In the genomic region with DNA sequence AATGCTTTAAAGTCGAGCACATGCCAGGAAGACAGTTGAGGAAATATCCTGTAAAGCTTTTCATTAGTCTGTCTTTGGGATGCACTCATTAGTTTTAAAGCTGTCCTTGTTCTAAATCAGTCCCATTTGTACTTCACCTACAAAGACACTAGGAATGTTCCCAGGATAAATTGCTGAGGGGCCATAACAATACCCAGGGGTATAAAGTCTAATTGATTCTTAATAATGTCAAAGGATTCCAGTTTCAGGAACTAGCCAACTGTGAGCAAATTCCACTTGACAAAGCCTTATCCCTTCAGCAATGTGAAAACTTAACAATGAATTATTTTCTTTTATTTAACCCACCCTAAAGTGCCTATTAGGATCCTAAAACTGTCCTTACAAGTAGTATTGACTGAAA, we compare ENCODE assay signal across 25 mouse cellular contexts.
"Had no signal": no experiment of that assay in that cellular context is flagged by ENCODE, and none has a peak within 500 bp of the region (broad histone marks: within the 10 kb centered on the region; RNA-seq: fewer than 3 reads in every experiment).

No protein-coding gene starts in this region.

- ATAC-seq: intestine, embryonic 16.5 days; liver, embryonic 12.5 days had no signal

- DNase-seq: gastrocnemius, postnatal 14 days; gastrocnemius, postnatal 36 days; heart, adult 11 months; heart, adult 2 months; heart, postnatal 14 days; heart, postnatal 36 days; kidney, adult 11 months; kidney, adult 2 months; kidney, adult 9 months; kidney, postnatal 14 days; kidney, postnatal 36 days; layer of hippocampus, postnatal 36 days; left cerebral cortex, postnatal 4 days had no signal

- H3K4me3 ChIP-seq: heart, adult 2 months; heart, embryonic 13.5 days; heart, embryonic 15.5 days; hindbrain, embryonic 15.5 days; kidney, embryonic 15.5 days; limb, embryonic 13.5 days; limb, embryonic 15.5 days; liver, embryonic 12.5 days had no signal

- H3K27ac ChIP-seq: heart, adult 2 months; heart, embryonic 13.5 days; heart, embryonic 15.5 days; hindbrain, postnatal 0 days; kidney, embryonic 15.5 days; kidney, postnatal 0 days; limb, embryonic 13.5 days; limb, embryonic 15.5 days; liver, embryonic 12.5 days; liver, embryonic 14.5 days had no signal

- H3K9ac ChIP-seq: heart, embryonic 13.5 days; heart, embryonic 15.5 days; hindbrain, embryonic 15.5 days; kidney, embryonic 15.5 days; limb, embryonic 13.5 days; limb, embryonic 15.5 days; liver, embryonic 12.5 days; liver, embryonic 14.5 days had no signal

- H3K4me1 ChIP-seq: heart, embryonic 13.5 days; heart, embryonic 15.5 days; kidney, embryonic 15.5 days; limb, embryonic 15.5 days; liver, embryonic 12.5 days had no signal

- H3K9me3 ChIP-seq: heart, embryonic 13.5 days; heart, embryonic 15.5 days; hindbrain, embryonic 15.5 days; kidney, embryonic 15.5 days; limb, embryonic 13.5 days; limb, embryonic 15.5 days; liver, embryonic 12.5 days had no signal

- H3K4me2 ChIP-seq: heart, embryonic 11.5 days; heart, embryonic 13.5 days; heart, embryonic 15.5 days; kidney, embryonic 15.5 days; limb, embryonic 13.5 days; limb, embryonic 15.5 days; liver, embryonic 12.5 days had no signal

- H3K27me3 ChIP-seq: heart, embryonic 13.5 days; heart, embryonic 15.5 days; hindbrain, embryonic 15.5 days; kidney, embryonic 15.5 days; limb, embryonic 13.5 days; limb, embryonic 15.5 days; liver, embryonic 12.5 days had no signal

- H3K36me3 ChIP-seq: heart, embryonic 13.5 days; heart, embryonic 15.5 days; hindbrain, embryonic 15.5 days; kidney, embryonic 15.5 days; limb, embryonic 13.5 days; limb, embryonic 15.5 days; liver, embryonic 12.5 days had no signal
